Mouse (Mus musculus): Measurements from ENCODE around the gene Mcm2.

DNA sequence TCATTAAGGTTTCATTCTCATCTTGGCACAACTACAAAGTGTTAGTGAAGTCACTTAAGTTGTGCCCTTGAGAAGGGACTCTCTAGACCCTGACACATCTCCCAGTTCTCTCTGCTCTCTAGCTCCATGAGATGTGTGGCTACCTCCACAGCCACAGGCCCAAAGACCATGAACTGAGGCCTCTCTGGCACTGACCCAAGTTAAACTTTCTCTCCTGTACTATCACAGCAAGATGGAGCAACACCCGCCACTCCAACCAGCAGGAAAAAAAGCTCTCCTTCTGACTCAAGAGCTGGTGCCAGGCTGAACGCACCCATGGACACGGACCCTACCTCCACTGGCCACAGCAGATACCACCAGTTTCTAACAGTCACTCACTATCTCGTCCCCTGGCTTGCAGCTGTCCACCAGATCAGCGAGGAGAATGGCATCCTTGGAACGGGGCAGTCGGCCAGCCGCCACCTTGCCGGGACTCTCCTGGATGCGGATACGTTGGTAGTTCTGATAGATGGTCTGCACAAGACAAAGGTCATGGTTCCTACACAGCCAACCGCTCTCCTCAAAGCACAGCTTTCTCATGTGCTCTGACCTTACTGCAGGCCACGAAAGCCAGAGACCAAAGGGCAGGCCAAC lies 9.1 kb downstream of the Mcm2 start:
- TF ChIP-seq POLR2A (IDR thresholded peaks at IDR 0.05; ENCODE audit: borderline replicate concordance, low read depth, low read length) (no peak), CTCF (IDR thresholded peaks at IDR 0.05; ENCODE audit: low read depth, low read length) (no peak)

Measured in bone marrow macrophage, adult 2 months (primary cell).